Mouse (Mus musculus): Measurements from ENCODE around the gene Pde4d.

GRCm38 (mm10) chr13:108956059-108956458 lies 506.3 kb downstream of the Pde4d start:
- TF ChIP-seq CTCF (IDR thresholded peaks at IDR 0.05; ENCODE audit: insufficient read depth, low read depth, low read length) (no peak), POLR2A (IDR thresholded peaks at IDR 0.05; ENCODE audit: insufficient read depth, low read depth, low read length) (no peak)
